Mouse (Mus musculus) cerebellum, postnatal 4 days (tissue): ENCODE measurements around the gene Acp2.

Experiments
- DNase-seq, 2 experiments: peaks; one replicate each; pipeline ENCODE4 v3.0.0; 2022; ENCODE audit warnings: low spot score in 2 of 2, mixed read lengths in 1 of 2

Acp2 gene

GRCm38 (mm10) chr2:91202222-91202971, at the start of gene Acp2, which contains the start of gene Nr1h3:
Gene Acp2 (plus strand): TSS chr2:91202885.
Gene Nr1h3 (minus strand): TSS chr2:91202834.
- peak; percentile 90 to 97 for DNase-seq

GRCm38 (mm10) chr2:91152885-91153377, 49.8 kb upstream of the Acp2 start:
- DNase-seq, result no peak

GRCm38 (mm10) chr2:91154091-91154490, 48.6 kb upstream of the Acp2 start:
- no peak for DNase-seq

- no peak for DNase-seq
Measured at GRCm38 (mm10) chr2:91157002-91157752, 45.5 kb upstream of the Acp2 start.

DNA sequence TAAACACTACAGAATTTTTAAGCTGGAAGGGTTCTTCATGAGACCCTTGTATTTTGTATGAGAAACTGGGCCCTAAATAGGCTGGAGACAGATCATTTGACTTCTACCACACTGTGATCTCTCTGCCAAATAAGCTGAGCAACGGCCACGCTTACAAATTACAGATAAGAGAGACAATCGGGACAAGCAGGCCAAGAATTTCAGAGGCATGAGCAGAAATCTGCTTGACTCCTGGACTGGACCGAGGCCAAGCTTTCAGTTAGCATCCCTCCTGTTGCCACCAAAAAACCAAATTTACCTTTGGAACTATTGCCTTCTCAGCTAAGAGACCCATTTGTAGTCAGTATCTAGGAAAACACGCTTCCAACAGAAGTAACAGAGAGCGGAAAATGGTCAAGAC, 42.1 kb upstream of the Acp2 start:
- no peak for DNase-seq

GRCm38 (mm10) chr2:91162952-91163351, 39.7 kb upstream of the Acp2 start:
- no peak for DNase-seq

DNA sequence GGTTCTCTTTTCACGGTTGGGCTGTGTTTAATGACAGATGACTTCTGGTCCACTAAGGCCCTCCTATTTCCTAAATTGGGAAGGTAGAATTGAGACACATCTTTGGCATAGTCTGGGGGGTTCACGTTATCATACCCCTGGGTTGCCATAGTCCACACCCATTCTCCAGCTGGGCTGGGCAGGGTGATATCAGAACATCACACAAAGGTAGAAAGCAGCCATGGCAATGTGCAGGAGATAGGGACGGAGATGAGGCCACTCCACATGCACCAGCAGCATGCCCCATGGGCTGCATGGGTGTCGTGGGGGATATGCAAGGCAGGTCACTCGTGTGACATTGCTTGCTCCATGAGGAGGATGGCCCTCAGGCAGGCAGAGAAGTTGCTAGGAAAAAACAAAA, 39.2 kb upstream of the Acp2 start:
- no peak for DNase-seq

DNA sequence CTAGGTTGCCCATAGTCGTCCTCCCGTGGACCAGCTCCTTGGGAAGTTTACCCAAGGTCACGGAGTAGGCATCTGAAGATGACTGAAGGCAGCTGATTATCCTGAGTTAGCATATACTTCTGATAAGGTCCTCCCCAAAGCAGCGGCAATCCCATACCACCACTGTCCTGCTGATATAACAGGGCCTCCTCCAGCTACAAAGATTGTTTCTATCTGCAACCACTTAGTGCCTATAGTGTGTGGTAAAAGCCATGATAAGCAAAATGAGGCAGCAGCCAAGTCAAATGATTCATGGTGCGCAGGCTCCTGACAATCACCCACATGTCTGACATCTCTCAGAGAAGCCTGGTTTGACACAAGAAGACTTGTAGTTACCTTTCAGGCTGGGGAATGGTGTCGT, 37.7 kb upstream of the Acp2 start:
- DNase-seq, result no peak

- DNase-seq, result no peak
Measured at GRCm38 (mm10) chr2:91167629-91168028, 35.1 kb upstream of the Acp2 start.

DNA sequence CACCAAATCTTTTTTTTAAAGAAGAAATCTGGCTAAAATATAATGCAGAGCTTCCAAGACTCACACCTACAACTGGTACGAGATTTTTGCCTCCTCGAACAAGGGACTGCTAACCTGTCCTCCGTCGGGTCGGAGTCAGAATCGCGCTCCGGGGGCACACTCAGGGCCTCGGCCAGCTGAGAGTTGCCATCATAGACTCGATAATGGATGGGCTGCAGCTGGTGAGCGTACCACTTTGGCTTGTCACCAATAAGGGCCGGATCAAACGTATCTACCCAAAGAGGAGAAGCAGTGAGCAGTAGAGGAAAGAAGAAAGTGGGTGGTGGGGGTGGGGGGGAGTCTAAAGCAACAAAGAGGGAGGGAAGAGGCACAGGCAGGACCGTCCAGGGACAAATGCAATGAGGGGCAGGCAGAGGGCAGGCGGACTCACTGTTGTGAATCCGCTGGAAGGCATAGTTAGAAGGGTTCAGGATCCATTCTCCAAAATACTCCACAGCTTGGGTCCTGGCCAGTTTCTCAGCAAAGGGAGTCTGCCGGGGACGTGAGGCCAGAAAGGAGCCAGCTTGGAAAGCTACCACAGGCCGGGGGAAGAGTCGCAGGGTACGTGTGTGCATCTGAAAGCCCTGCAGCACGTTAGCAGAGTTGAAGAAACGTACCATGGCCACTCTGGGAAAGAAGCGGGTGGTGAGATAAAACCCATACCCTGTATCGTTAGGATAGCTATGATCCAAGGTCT, 32.9 kb upstream of the Acp2 start:
- no peak for DNase-seq

GRCm38 (mm10) chr2:91175490-91175889, 27.2 kb upstream of the Acp2 start:
- no peak for DNase-seq

GRCm38 (mm10) chr2:91176234-91176633, 26.5 kb upstream of the Acp2 start:
- no peak for DNase-seq

- DNase-seq, result no peak
Measured at GRCm38 (mm10) chr2:91179825-91180224, 22.9 kb upstream of the Acp2 start.

GRCm38 (mm10) chr2:91180706-91181105, 22.0 kb upstream of the Acp2 start:
- no peak for DNase-seq

DNA sequence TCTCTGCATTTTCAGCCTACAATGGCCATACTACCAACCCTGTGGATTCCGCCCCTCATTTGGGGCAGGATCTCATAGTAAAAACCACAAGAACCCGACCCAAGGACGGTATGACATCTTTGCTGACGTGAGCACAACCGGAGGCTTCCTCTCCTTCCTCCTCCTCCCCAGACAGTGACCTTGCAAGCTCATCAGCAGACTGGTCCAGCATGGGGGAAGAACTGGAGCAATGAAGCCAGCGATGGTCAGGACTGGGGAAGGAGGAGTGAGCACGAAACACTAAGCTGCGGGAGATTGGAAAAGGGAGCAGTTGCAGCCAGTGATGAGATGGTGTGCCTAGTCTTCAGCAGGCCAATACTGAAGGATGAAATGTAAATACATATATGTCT, 20.7 kb upstream of the Acp2 start:
- no peak for DNase-seq

DNA sequence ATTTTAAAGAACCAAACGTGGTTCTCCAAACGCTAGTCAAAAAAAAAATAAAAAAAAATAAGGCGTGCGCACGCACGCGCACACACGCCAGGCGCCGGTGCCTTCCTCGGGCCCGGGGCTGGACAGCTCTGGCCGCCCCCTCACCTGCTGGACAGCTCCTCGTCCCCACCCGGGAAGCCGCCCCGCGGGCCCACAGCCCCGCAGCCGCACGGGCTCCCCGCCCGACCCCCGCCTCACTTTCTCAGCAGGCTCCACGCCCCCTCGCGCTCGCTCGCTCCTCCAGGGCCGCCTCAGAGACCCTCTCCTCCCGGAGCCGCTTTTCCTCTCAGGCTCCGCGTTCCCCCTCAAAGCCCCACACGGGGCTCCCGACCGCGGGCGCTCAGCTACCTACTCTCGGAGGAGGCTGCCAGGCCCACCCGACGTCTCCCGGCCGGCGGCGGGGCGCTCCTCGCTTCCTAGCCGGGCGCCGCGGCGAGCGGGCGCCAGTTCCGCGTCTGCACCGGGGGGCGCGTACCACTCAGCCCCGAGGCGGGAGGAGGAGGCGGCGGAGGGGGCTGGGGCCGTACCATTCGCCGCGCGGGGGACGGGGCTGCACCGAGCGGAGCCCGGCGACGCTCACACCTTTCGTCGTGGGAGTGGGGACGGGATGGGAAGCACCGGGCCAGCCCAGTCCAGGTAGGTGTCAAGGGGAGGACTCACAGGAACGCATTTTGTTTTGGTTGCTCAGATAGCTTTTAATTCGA, 20.1 kb upstream of the Acp2 start:
- DNase-seq, result peak; percentile 73 to 85

DNA sequence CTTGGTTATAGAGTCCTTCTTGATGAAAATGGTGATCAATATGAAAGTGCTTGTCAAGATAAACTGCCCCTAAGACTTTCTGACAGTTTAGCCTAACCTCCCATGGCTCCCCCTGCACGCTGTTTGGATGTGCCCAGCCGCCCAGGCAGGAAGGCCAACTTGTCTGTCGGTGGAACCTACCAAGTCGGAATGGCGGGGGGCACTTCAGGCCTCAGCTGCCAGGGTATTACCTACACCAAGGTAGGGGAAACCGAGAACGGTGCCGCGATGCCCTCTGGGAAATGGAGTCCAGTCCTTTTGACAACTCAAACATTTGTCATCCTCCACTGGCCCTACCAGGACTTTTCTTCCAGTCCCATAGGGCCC, 19.6 kb upstream of the Acp2 start:
- DNase-seq, result peak; percentile 82 to 92

GRCm38 (mm10) chr2:91183711-91184405, 18.8 kb upstream of the Acp2 start, which contains the start of gene Madd:
Gene Madd (minus strand): TSS chr2:91183837.
- DNase-seq, result no peak

DNA sequence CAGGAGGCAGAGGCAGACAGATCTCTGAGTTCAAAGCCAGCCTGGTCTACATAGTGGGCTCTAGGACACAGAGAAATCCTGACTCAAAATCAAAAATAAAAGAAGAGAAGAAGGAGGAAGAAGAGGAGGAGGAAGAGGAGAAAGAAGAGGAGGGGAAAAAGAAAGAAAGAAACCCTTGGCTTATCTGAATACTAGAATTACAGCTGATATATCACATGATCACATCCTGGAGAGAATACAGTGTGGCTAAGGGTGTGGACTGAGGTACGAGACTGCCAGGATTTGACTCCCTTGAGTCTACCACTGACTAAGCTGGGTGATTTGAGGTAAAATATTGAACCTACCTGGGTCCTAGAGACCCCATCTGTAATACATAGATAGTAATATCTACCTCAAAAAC, 16.5 kb upstream of the Acp2 start:
- no peak for DNase-seq

DNA sequence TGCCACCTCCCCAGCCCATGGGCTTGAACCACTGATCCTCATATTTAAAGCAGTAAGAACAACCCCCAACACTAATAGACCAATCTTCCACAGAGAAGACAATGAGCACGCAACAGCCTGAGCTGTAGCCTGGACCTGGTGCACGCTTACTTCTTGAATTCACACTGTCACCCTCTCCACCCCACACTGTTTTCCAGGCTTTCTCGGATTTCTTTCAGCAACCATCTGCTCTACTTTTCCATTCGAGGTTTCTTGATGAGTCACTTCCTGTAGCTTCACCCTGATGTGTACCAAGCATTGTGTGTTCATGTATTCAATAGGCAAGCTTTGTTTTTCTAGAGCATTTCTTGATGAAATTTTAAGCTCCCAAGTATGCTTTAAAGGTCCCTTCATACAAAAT, 15.3 kb upstream of the Acp2 start:
- no peak for DNase-seq

DNA sequence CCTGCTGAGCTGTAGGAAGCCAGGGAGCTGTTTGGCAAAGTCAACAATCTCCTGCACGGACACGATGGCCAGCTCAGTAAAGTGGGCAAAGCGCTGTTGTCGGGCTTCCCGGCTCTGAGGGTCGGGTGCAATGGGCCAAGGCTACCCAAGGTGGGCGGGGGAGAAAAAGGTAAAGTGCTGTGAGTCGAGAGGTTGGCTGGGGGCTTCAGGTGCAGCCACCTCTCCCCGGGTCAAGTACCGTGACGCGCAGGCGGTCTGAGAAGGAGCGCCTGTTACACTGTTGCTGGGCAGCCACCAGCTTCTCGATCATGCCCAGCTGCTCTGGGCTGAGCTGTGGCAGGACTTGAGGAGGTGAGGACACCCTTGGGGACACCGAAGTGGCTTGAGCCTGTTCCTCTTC, 12.2 kb upstream of the Acp2 start:
- DNase-seq, result no peak
